Comparison of ENCODE assay signal across 10 mouse cellular contexts in the genomic region with DNA sequence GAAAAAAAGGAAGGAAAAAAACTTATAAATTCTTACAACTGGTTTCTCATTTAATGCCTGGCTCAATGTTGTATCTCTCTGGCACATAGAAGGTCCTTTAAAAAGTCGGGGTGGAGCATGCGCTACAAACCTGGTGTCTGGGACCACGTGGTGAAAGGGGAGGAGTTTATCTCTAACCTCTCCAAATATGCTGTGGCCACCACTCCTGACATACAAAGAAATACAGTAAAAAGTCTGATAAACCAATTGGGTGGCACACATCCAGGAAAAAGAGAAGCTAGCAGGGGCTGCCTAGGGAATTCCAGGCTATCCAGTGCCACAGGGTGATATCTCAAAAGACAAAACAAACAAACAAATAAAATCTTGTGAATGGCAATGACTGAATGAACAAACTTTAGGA. TPM values are rescaled to one million over a fixed set of nuclear protein-coding genes. Genes with fewer than 3 reads are reported as not detected.
A peak's percentile ranks its signal among the peaks of the same experiment; 100 is the strongest.
DNase-seq lines count a peak whose midpoint lies in the region; ATAC-seq and TF ChIP-seq lines count a peak whose summit lies in the region.
"Had no signal": no experiment of that assay in that cellular context is flagged by ENCODE, and none has a peak within 500 bp of the region (broad histone marks: within the 10 kb centered on the region; RNA-seq: fewer than 3 reads in every experiment).

No protein-coding gene starts in this region.

- no peak overlapping the region for H3K4me2 ChIP-seq in midbrain, embryonic 12.5 days (replicated peaks)
- H3K4me2 ChIP-seq in midbrain, embryonic 14.5 days (ENCODE audit: low read length) = no peak overlapping the region
- H3K4me2 ChIP-seq in limb, embryonic 12.5 days = peak overlapping the region; percentile 44
- peak overlapping the region; percentile 41; the same call in 1 of the 2 replicates for H3K4me2 ChIP-seq in stomach, embryonic 15.5 days

- H3K36me3 ChIP-seq in midbrain, embryonic 12.5 days = no peaks in the 10 kb centered on the region
- H3K36me3 ChIP-seq in midbrain, embryonic 14.5 days (ENCODE audit: control insufficient read depth, insufficient read depth, low read length) = no peaks in the 10 kb centered on the region
- H3K36me3 ChIP-seq in limb, embryonic 12.5 days = no peaks in the 10 kb centered on the region
- H3K36me3 ChIP-seq in stomach, embryonic 15.5 days = no peaks in the 10 kb centered on the region

- no peak for DNase-seq in gastrocnemius, adult 2 months
- DNase-seq in gastrocnemius, postnatal 14 days = no peak
- DNase-seq in midbrain, embryonic 14.5 days = no peak
- DNase-seq in yolk sac, embryonic 10.5 days (ENCODE audit: low spot score) = no peak
- DNase-seq in layer of hippocampus, adult 18-20 months (ENCODE audit: low spot score in 2 of 2) = no peak
- DNase-seq: gastrocnemius, postnatal 25 days had no signal

- WGBS in midbrain, embryonic 12.5 days = 31% methylated on average over 3 of the region's 3 CpGs
- WGBS in midbrain, embryonic 14.5 days = 31% methylated on average over 3 of the region's 3 CpGs
- 14% methylated on average over 3 of the region's 3 CpGs for WGBS in limb, embryonic 12.5 days
- 21% methylated on average over 3 of the region's 3 CpGs for WGBS in stomach, embryonic 15.5 days

- intact Hi-C loops in gastrocnemius, adult 2 months (cut with DNase I) = loop anchor here (1.0 kb wide), 1 partner anchor 74 kb away; no protein-coding TSS in a partner anchor
- intact Hi-C loops in gastrocnemius, postnatal 14 days (cut with DNase I; ENCODE audit: low total_unique reads) = no loop called here

- no peak for TF ChIP-seq CTCF in gastrocnemius, adult 2 months (IDR thresholded peaks at IDR 0.05)

- H3K4me1 ChIP-seq in midbrain, embryonic 12.5 days = peaks cover 25% of the 10 kb centered on the region
- H3K4me1 ChIP-seq in midbrain, embryonic 14.5 days (ENCODE audit: control insufficient read depth, insufficient read depth, low read length) = peaks cover 6% of the 10 kb centered on the region
- peaks cover 41% of the 10 kb centered on the region for H3K4me1 ChIP-seq in limb, embryonic 12.5 days (replicated peaks)
- peaks cover 31% of the 10 kb centered on the region for H3K4me1 ChIP-seq in stomach, embryonic 15.5 days

- H3K27ac ChIP-seq in gastrocnemius, adult 2 months = peak overlapping the region; percentile 66
- H3K27ac ChIP-seq in midbrain, embryonic 12.5 days (replicated peaks) = peak overlapping the region; percentile 78; the same call in 1 of the 2 replicates
- H3K27ac ChIP-seq in midbrain, embryonic 14.5 days (replicated peaks; ENCODE audit: low read depth, low read length) = no peak overlapping the region
- H3K27ac ChIP-seq in limb, embryonic 12.5 days = peak overlapping the region; percentile 94
- peak overlapping the region; percentile 86; the same call in 1 of the 2 replicates for H3K27ac ChIP-seq in stomach, embryonic 15.5 days

- H3K4me3 ChIP-seq in gastrocnemius, adult 2 months = peak overlapping the region; percentile 43
- H3K4me3 ChIP-seq in midbrain, embryonic 12.5 days = no peak overlapping the region
- no peak overlapping the region for H3K4me3 ChIP-seq in midbrain, embryonic 14.5 days (replicated peaks; ENCODE audit: low read depth, low read length)
- no peak overlapping the region for H3K4me3 ChIP-seq in limb, embryonic 12.5 days (replicated peaks)
- peak overlapping the region; percentile 4; the same call in 1 of the 2 replicates for H3K4me3 ChIP-seq in stomach, embryonic 15.5 days (replicated peaks)
- H3K4me3 ChIP-seq: megakaryocyte, embryonic 14.5 days had no signal

- no peak overlapping the region for H3K9ac ChIP-seq in midbrain, embryonic 12.5 days (replicated peaks)
- H3K9ac ChIP-seq in midbrain, embryonic 14.5 days (replicated peaks; ENCODE audit: low read length) = no peak overlapping the region
- 0 out of 2 replicates have a peak overlapping the region, but pooled peaks have one; percentile 1 for H3K9ac ChIP-seq in limb, embryonic 12.5 days (replicated peaks)
- H3K9ac ChIP-seq in stomach, embryonic 15.5 days = no peak overlapping the region

- ATAC-seq in midbrain, embryonic 12.5 days (ENCODE audit: low FRiP score, low read depth) = no peak; the same call in 1 of the 2 replicates
- ATAC-seq in midbrain, embryonic 14.5 days (ENCODE audit: low FRiP score, low TSS enrichment) = no peak
- no peak for ATAC-seq in limb, embryonic 12.5 days (ENCODE audit: insufficient number of reproducible peaks, insufficient read depth, low FRiP score, low TSS enrichment, low read depth)
- no peak for ATAC-seq in stomach, embryonic 15.5 days (ENCODE audit: insufficient read depth, low FRiP score, low read depth)

- no peaks in the 10 kb centered on the region for H3K9me3 ChIP-seq in midbrain, embryonic 12.5 days
- no peaks in the 10 kb centered on the region for H3K9me3 ChIP-seq in midbrain, embryonic 14.5 days (ENCODE audit: control insufficient read depth, low read length)
- no peaks in the 10 kb centered on the region for H3K9me3 ChIP-seq in limb, embryonic 12.5 days
- H3K9me3 ChIP-seq in stomach, embryonic 15.5 days = no peaks in the 10 kb centered on the region
- H3K9me3 ChIP-seq: megakaryocyte, embryonic 14.5 days had no signal

- peaks cover 6% of the 10 kb centered on the region; the same call in 1 of the 2 replicates for H3K27me3 ChIP-seq in midbrain, embryonic 12.5 days
- no peaks in the 10 kb centered on the region for H3K27me3 ChIP-seq in midbrain, embryonic 14.5 days (ENCODE audit: control insufficient read depth, insufficient read depth, low read length)
- H3K27me3 ChIP-seq in limb, embryonic 12.5 days = no peaks in the 10 kb centered on the region
- H3K27me3 ChIP-seq in stomach, embryonic 15.5 days (replicated peaks) = no peaks in the 10 kb centered on the region
- H3K27me3 ChIP-seq: megakaryocyte, embryonic 14.5 days had no signal

RNA-seq across cellular contexts. Expression of a gene that starts 1.1 kb away (rescaled TPM):
- 10 to 100 TPM; 13.1 to 23.3 TPM for total RNA-seq in gastrocnemius, adult 2 months (2021)
- 10 to 100 TPM; 20.7 to 22.0 TPM for total RNA-seq in gastrocnemius, postnatal 14 days (2021)
- 70.6 and 71.2 TPM in 2 replicates for polyA plus RNA-seq in midbrain, embryonic 12.5 days (2016; fragmentation: Nextera tagmentation; extraction: Ambion mirVana)
- 64.4 and 67.8 TPM in 2 replicates for polyA plus RNA-seq in midbrain, embryonic 14.5 days (2014; fragmentation: Nextera tagmentation; extraction: Ambion mirVana)
- 55.3 and 57.0 TPM in 2 replicates for polyA plus RNA-seq in limb, embryonic 12.5 days (2016; fragmentation: Nextera tagmentation; extraction: Ambion mirVana)
- 53.6 and 54.5 TPM in 2 replicates for polyA plus RNA-seq in stomach, embryonic 15.5 days (2015; fragmentation: Nextera tagmentation; extraction: Ambion mirVana)
- total RNA-seq in layer of hippocampus, adult 18-20 months (2021) = 100 to 1,000 TPM; 148 to 149 TPM

Comparison
In these comparisons a context has a peak if more than half of its experiments do, and no peak if none do; other contexts are left out.
1. H3K4me3 ChIP-seq: peak in gastrocnemius, adult 2 months (single experiment) and stomach, embryonic 15.5 days (single experiment); none in midbrain, embryonic 12.5 days (single experiment), midbrain, embryonic 14.5 days (single experiment) and limb, embryonic 12.5 days (single experiment).
2. H3K4me2 ChIP-seq: peak in limb, embryonic 12.5 days (single experiment) and stomach, embryonic 15.5 days (single experiment); none in midbrain, embryonic 12.5 days (single experiment) and midbrain, embryonic 14.5 days (single experiment).